Mouse (Mus musculus) v-Abl transformed pro-B cells (cell line): ENCODE measurements around the gene P2ry10b.

Source experiments
- in situ Hi-C, 2 experiments: fragments of 400-800 bp; cut with MboI; formaldehyde crosslinking; loops; one replicate each; pipeline ENCODE4 v1.15.1; 2025; ENCODE audit not compliant: unreplicated experiment in 2 of 2

P2ry10b gene

GRCm38 (mm10) chrX:107148681-107149080 lies at the start of gene P2ry10b:
Gene P2ry10b (plus strand): TSS chrX:107148927.
- in situ Hi-C loops, result no loop called here

GRCm38 (mm10) chrX:107116333-107116732 lies 32.4 kb upstream of the P2ry10b start:
- in situ Hi-C loops, result no loop called here

- in situ Hi-C loops, result no loop called here
Observed at GRCm38 (mm10) chrX:107116987-107117386, 31.7 kb upstream of the P2ry10b start.

GRCm38 (mm10) chrX:107143184-107143583 lies 5.5 kb upstream of the P2ry10b start:
- in situ Hi-C loops, result no loop called here

GRCm38 (mm10) chrX:107143930-107144329 lies 4.8 kb upstream of the P2ry10b start:
- in situ Hi-C loops, result no loop called here

GRCm38 (mm10) chrX:107149391-107149993 lies 765 bp downstream of the P2ry10b start:
- in situ Hi-C loops, result no loop called here

- in situ Hi-C loops, result loop anchor here (5.0 to 10.0 kb wide), 2 partner anchors 63 to 65 kb away; partner anchors contain the start of gene P2ry10 (in 2 of the 2)
Observed at GRCm38 (mm10) chrX:107150027-107150426, 1.3 kb downstream of the P2ry10b start.

GRCm38 (mm10) chrX:107150752-107151515 lies 2.2 kb downstream of the P2ry10b start:
- in situ Hi-C loops, result loop anchor here (5.0 to 10.0 kb wide), 2 partner anchors 64 to 66 kb away; partner anchors contain the start of gene P2ry10 (in 2 of the 2)

- in situ Hi-C loops, result loop anchor here in 1 of 2 experiments (10.0 kb wide), 1 partner anchor 71 kb away; the partner anchor contains the start of gene P2ry10
Observed at GRCm38 (mm10) chrX:107156021-107156420, 7.3 kb downstream of the P2ry10b start.

GRCm38 (mm10) chrX:107160496-107160895 lies 11.8 kb downstream of the P2ry10b start:
- in situ Hi-C loops, result loop anchor here (5.0 to 10.0 kb wide), 2 partner anchors 176 to 363 kb away; no protein-coding TSS in a partner anchor

- in situ Hi-C loops, result loop anchor here (5.0 to 10.0 kb wide), 3 partner anchors 174 to 371 kb away; no protein-coding TSS in a partner anchor
Observed at GRCm38 (mm10) chrX:107168281-107168680, 19.6 kb downstream of the P2ry10b start.

GRCm38 (mm10) chrX:107169128-107169527 lies 20.4 kb downstream of the P2ry10b start:
- in situ Hi-C loops, result loop anchor here (5.0 to 10.0 kb wide), 3 partner anchors 173 to 372 kb away; no protein-coding TSS in a partner anchor

GRCm38 (mm10) chrX:107178742-107179141 lies 30.0 kb downstream of the P2ry10b start:
- in situ Hi-C loops, result loop anchor here (5.0 to 10.0 kb wide), 2 partner anchors 74 to 256 kb away; no protein-coding TSS in a partner anchor

GRCm38 (mm10) chrX:107217577-107218090 lies 68.9 kb downstream of the P2ry10b start:
- in situ Hi-C loops, result no loop called here
